Mouse (Mus musculus) thymus, adult 2 months (tissue): Measurements from ENCODE around the gene Lrrc75b.

Experiments
- CTCF ChIP-seq: fragments of 200-500 bp; IDR thresholded peaks from 2 replicates; pipeline ENCODE4 v1.5.1; 2012; ENCODE audit warnings: mild to moderate bottlenecking, control low read depth, low read length, moderate library complexity, borderline replicate concordance; ENCODE audit not compliant: control insufficient read depth, poor library complexity, insufficient read depth; ENCODE audit errors: extremely low read depth
- POLR2A ChIP-seq: fragments of 200-500 bp; IDR thresholded peaks from 2 replicates; pipeline ENCODE4 v1.6.1; 2012; ENCODE audit warnings: mild to moderate bottlenecking, low read length, control low read depth, moderate library complexity; ENCODE audit not compliant: control insufficient read depth, poor library complexity, insufficient read depth; ENCODE audit errors: extremely low read depth

GRCm38 (mm10) chr10:75516724-75517072 lies 43.4 kb downstream of the Lrrc75b start:
- no peak for TF ChIP-seq POLR2A
- no peak for TF ChIP-seq CTCF
